Mouse (Mus musculus): ENCODE results near the gene Dnajc3. TPM values are rescaled to one million over a fixed set of nuclear protein-coding genes. Genes with fewer than 3 reads are reported as not detected.

The Dnajc3 gene
- polyA plus RNA-seq, 1 experiment from 2014 or later, result 21.9 TPM

DNA sequence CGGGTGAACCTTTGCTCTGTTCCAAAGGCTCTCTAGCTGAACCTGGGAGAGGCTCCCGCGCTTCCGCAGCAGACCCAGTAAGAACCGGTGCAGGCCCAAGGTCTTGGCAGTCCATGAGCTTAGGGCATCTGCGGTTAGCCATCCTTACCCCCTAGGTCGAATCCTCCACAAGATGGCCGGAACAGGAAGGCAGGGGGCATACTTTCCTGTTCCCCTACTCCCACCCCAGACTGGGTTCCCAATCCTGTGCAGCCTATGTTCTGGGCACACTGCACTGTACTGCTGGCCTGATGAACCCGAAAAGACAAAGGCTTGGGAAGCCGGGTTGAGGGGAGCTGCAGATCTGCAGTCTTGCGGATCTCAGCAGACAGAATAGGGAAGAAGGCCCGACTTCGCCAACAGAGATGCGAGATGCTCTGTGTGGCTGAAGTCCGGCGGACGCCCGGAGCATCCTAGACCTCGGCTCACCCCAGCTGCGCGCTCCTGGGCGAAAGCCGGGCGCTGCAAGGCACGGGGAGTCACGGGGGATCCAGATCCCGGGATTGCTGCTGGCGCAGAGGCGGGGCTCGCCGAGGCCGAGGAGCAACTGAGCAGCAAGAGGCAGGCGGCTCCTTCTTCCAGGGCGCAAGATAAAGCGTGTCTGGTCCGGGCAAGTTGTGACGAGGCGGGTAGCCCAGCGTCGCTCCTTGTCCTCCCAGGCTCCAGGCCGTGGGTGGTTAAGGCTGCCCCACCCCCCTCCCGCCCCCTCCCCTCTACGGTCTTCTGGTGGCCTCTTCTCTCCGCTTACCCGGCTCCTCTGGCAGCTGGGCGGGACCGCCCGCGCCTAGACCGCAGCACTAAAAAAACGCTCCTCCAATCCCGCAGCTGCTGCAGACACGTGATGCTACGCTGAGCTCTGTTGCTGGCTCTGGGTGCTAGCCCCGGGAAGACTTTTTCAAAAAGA, 12.8 kb upstream of the Dnajc3 start, which contains the start of gene Dzip1:
Gene Dzip1 (minus strand): TSS at position 788 of the 943 bp plus-strand sequence.
- no peaks in the 10 kb centered on the region; the same call in 1 of the 2 replicates for H3K27me3 ChIP-seq (ENCODE audit: control insufficient read depth, insufficient read depth, low read length)
- ATAC-seq (ENCODE audit: low FRiP score, low TSS enrichment) (peak; percentile 93), DNase-seq (peak; percentile 91)
- under 1% methylated on average over 55 of the region's 55 CpGs for WGBS
- peak within 1 kb of the TSS; percentile 74 for H3K4me3 ChIP-seq (replicated peaks; ENCODE audit: low read depth, low read length)
- peak within 1 kb of the TSS; percentile 94 for H3K4me2 ChIP-seq (ENCODE audit: low read length)
- peak within 1 kb of the TSS; percentile 82 for H3K9ac ChIP-seq (replicated peaks; ENCODE audit: low read length)
- peak within 1 kb of the TSS; percentile 95 for H3K27ac ChIP-seq (replicated peaks; ENCODE audit: low read depth, low read length)
- H3K36me3 ChIP-seq (ENCODE audit: control insufficient read depth, insufficient read depth, low read length), result peaks cover 13% of the 10 kb centered on the region
- H3K9me3 ChIP-seq (ENCODE audit: control insufficient read depth, low read length), result no peaks in the 10 kb centered on the region
- H3K4me1 ChIP-seq (ENCODE audit: control insufficient read depth, insufficient read depth, low read length), result peaks cover 38% of the 10 kb centered on the region

DNA sequence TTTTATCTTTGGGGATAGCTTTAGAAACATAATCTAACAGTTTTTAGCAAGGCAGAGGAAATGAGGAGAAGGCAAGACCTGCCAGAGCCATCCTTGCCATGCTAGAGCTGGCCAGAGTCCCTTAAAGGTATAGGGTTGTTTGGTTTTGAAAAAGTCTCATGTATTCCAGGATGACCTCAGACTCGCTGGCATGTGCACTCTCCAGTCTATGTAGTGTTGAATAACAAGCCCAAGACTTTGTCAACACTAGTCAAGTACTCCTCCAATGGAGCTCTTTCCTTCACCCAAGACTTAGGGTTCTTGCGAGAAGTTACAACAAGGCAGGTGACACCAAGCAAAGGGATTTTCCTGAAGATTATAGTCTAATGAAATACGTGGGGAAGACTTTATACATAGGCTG, 9.2 kb upstream of the Dnajc3 start:
- no peak for ATAC-seq (ENCODE audit: low FRiP score, low TSS enrichment)
- no peaks in the 10 kb centered on the region for H3K36me3 ChIP-seq (ENCODE audit: control insufficient read depth, insufficient read depth, low read length)
- H3K27ac ChIP-seq (replicated peaks; ENCODE audit: low read depth, low read length), result no peak overlapping the region
- no peak overlapping the region for H3K9ac ChIP-seq (replicated peaks; ENCODE audit: low read length)
- H3K4me1 ChIP-seq (ENCODE audit: control insufficient read depth, insufficient read depth, low read length), result peaks cover 8% of the 10 kb centered on the region; the same call in 1 of the 2 replicates
- DNase-seq, result no peak
- no peaks in the 10 kb centered on the region for H3K27me3 ChIP-seq (ENCODE audit: control insufficient read depth, insufficient read depth, low read length)
- no peak overlapping the region for H3K4me2 ChIP-seq (ENCODE audit: low read length)
- H3K4me3 ChIP-seq (replicated peaks; ENCODE audit: low read depth, low read length), result no peak overlapping the region
- no peaks in the 10 kb centered on the region for H3K9me3 ChIP-seq (ENCODE audit: control insufficient read depth, low read length)
- 82% methylated on average over 3 of the region's 3 CpGs for WGBS

DNA sequence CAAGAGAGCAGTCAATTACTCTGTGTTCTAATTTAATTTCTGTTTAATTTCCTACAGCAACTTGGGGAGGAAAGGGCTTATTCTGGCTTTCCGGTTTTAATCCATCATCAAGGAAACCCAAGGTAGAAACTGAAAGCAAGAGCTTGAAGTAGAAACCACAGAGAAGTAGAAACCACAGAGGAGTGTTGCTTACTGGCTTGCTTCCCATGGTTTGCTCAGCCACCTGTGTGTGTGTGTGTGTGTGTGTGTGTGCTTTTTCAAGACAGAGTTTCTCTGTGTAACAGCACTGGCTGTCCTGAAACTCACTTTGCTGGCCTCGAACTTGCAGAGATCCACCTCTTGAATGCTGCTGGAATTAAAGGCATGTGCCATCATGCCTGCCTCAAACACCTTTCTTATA, 8.0 kb upstream of the Dnajc3 start:
- Histone ChIP-seq H3K9me3 (ENCODE audit: control insufficient read depth, low read length) (no peaks in the 10 kb centered on the region), H3K27me3 (ENCODE audit: control insufficient read depth, insufficient read depth, low read length) (no peaks in the 10 kb centered on the region), H3K4me1 (ENCODE audit: control insufficient read depth, insufficient read depth, low read length) (no peaks in the 10 kb centered on the region), H3K36me3 (ENCODE audit: control insufficient read depth, insufficient read depth, low read length) (no peaks in the 10 kb centered on the region), H3K4me2 (ENCODE audit: low read length) (no peak overlapping the region), H3K27ac (replicated peaks; ENCODE audit: low read depth, low read length) (no peak overlapping the region), H3K4me3 (replicated peaks; ENCODE audit: low read depth, low read length) (no peak overlapping the region), H3K9ac (replicated peaks; ENCODE audit: low read length) (no peak overlapping the region)
- ATAC-seq (ENCODE audit: low FRiP score, low TSS enrichment) (no peak), DNase-seq (no peak)
- 86% methylated on average over 2 of the region's 2 CpGs for WGBS

DNA sequence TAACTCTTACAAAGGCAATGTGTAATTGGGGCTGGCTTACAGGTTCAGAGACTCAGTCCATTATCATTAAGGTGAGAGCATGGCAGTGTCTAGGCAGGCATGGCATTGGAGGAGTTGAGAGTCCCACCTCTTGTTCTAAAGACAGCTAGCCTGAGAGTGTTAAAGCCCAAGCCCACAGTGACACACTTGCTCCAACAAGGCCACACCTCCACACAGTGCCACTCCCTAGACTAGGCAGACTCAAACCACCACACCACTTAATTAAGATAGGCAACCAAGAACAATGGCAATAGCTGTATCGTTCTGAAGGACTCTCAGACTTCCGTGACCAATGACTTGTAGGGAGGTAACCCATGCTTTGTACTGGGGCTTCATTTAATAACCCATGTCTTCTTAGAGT, 7.0 kb upstream of the Dnajc3 start:
- no peak overlapping the region for H3K27ac ChIP-seq (replicated peaks; ENCODE audit: low read depth, low read length)
- ATAC-seq (ENCODE audit: low FRiP score, low TSS enrichment) (no peak), DNase-seq (no peak)
- H3K27me3 ChIP-seq (ENCODE audit: control insufficient read depth, insufficient read depth, low read length), result no peaks in the 10 kb centered on the region
- no peak overlapping the region for H3K9ac ChIP-seq (replicated peaks; ENCODE audit: low read length)
- no peaks in the 10 kb centered on the region for H3K9me3 ChIP-seq (ENCODE audit: control insufficient read depth, low read length)
- H3K4me1 ChIP-seq (ENCODE audit: control insufficient read depth, insufficient read depth, low read length), result no peaks in the 10 kb centered on the region
- no peaks in the 10 kb centered on the region for H3K36me3 ChIP-seq (ENCODE audit: control insufficient read depth, insufficient read depth, low read length)
- no peak overlapping the region for H3K4me3 ChIP-seq (replicated peaks; ENCODE audit: low read depth, low read length)
- WGBS, result 71% methylated on average over 2 of the region's 2 CpGs
- no peak overlapping the region for H3K4me2 ChIP-seq (ENCODE audit: low read length)

DNA sequence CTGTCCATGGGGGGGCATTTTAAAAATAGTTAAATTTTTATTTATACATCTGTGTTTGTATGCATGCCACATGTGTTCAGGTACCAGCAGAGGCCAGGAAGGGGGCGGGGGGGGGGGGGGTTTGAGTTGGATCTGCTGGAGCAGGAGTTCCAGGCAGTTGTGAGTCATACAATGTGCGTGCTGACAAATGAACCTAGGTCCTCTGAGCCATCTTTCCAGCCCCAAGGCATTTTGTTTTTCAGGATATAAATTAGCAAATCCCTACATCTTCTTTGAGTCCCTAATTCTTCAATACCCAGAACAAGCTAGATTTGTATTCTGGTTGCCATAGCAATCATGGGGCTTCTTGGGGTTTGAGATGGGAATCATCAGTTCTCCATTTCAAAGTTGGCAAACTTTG, 6.6 kb upstream of the Dnajc3 start:
- H3K27ac ChIP-seq (replicated peaks; ENCODE audit: low read depth, low read length), result no peak overlapping the region
- H3K9ac ChIP-seq (replicated peaks; ENCODE audit: low read length), result no peak overlapping the region
- no peak overlapping the region for H3K4me3 ChIP-seq (replicated peaks; ENCODE audit: low read depth, low read length)
- H3K4me2 ChIP-seq (ENCODE audit: low read length), result no peak overlapping the region
- no peaks in the 10 kb centered on the region for H3K9me3 ChIP-seq (ENCODE audit: control insufficient read depth, low read length)
- ATAC-seq (ENCODE audit: low FRiP score, low TSS enrichment) (no peak), DNase-seq (no peak)
- WGBS, result 76% methylated on average over 2 of the region's 2 CpGs
- no peaks in the 10 kb centered on the region for H3K27me3 ChIP-seq (ENCODE audit: control insufficient read depth, insufficient read depth, low read length)
- no peaks in the 10 kb centered on the region for H3K36me3 ChIP-seq (ENCODE audit: control insufficient read depth, insufficient read depth, low read length)
- no peaks in the 10 kb centered on the region for H3K4me1 ChIP-seq (ENCODE audit: control insufficient read depth, insufficient read depth, low read length)

- Histone ChIP-seq H3K9ac (replicated peaks; ENCODE audit: low read length) (no peak overlapping the region), H3K4me1 (ENCODE audit: control insufficient read depth, insufficient read depth, low read length) (peaks cover 5% of the 10 kb centered on the region; the same call in 1 of the 2 replicates), H3K9me3 (ENCODE audit: control insufficient read depth, low read length) (no peaks in the 10 kb centered on the region), H3K27me3 (ENCODE audit: control insufficient read depth, insufficient read depth, low read length) (no peaks in the 10 kb centered on the region), H3K4me3 (replicated peaks; ENCODE audit: low read depth, low read length) (no peak overlapping the region), H3K36me3 (ENCODE audit: control insufficient read depth, insufficient read depth, low read length) (no peaks in the 10 kb centered on the region), H3K27ac (replicated peaks; ENCODE audit: low read depth, low read length) (no peak overlapping the region), H3K4me2 (ENCODE audit: low read length) (no peak overlapping the region)
- 75% methylated on average over 8 of the region's 8 CpGs for WGBS
- DNase-seq (no peak), ATAC-seq (ENCODE audit: low FRiP score, low TSS enrichment) (no peak)
These were observed 4.8 kb upstream of the Dnajc3 start for GRCm38 (mm10) chr14:118932956-118933355.

- ATAC-seq (ENCODE audit: low FRiP score, low TSS enrichment) (no peak), DNase-seq (no peak)
- no peaks in the 10 kb centered on the region for H3K36me3 ChIP-seq (ENCODE audit: control insufficient read depth, insufficient read depth, low read length)
- H3K4me3 ChIP-seq (replicated peaks; ENCODE audit: low read depth, low read length), result no peak overlapping the region
- H3K4me1 ChIP-seq (ENCODE audit: control insufficient read depth, insufficient read depth, low read length), result peaks cover 16% of the 10 kb centered on the region
- no peak overlapping the region for H3K9ac ChIP-seq (replicated peaks; ENCODE audit: low read length)
- H3K27me3 ChIP-seq (ENCODE audit: control insufficient read depth, insufficient read depth, low read length), result no peaks in the 10 kb centered on the region
- no peak overlapping the region for H3K4me2 ChIP-seq (ENCODE audit: low read length)
- 89% methylated on average over 9 of the region's 9 CpGs for WGBS
- no peak overlapping the region for H3K27ac ChIP-seq (replicated peaks; ENCODE audit: low read depth, low read length)
- no peaks in the 10 kb centered on the region for H3K9me3 ChIP-seq (ENCODE audit: control insufficient read depth, low read length)
These were observed 3.1 kb upstream of the Dnajc3 start for GRCm38 (mm10) chr14:118934686-118935085.

GRCm38 (mm10) chr14:118936236-118936635, 1.5 kb upstream of the Dnajc3 start:
- Histone ChIP-seq H3K27ac (replicated peaks; ENCODE audit: low read depth, low read length) (no peak overlapping the region), H3K4me3 (replicated peaks; ENCODE audit: low read depth, low read length) (no peak overlapping the region), H3K27me3 (ENCODE audit: control insufficient read depth, insufficient read depth, low read length) (no peaks in the 10 kb centered on the region), H3K9me3 (ENCODE audit: control insufficient read depth, low read length) (no peaks in the 10 kb centered on the region), H3K36me3 (ENCODE audit: control insufficient read depth, insufficient read depth, low read length) (no peaks in the 10 kb centered on the region), H3K9ac (replicated peaks; ENCODE audit: low read length) (no peak overlapping the region), H3K4me2 (ENCODE audit: low read length) (no peak overlapping the region), H3K4me1 (ENCODE audit: control insufficient read depth, insufficient read depth, low read length) (peaks cover 16% of the 10 kb centered on the region)
- WGBS, result 52% methylated on average over 3 of the region's 3 CpGs
- DNase-seq (no peak), ATAC-seq (ENCODE audit: low FRiP score, low TSS enrichment) (no peak)

GRCm38 (mm10) chr14:118936952-118937351, 824 bp upstream of the Dnajc3 start:
- H3K4me3 ChIP-seq (replicated peaks; ENCODE audit: low read depth, low read length), result peak overlapping the region; percentile 99
- H3K36me3 ChIP-seq (ENCODE audit: control insufficient read depth, insufficient read depth, low read length), result no peaks in the 10 kb centered on the region
- H3K27ac ChIP-seq (replicated peaks; ENCODE audit: low read depth, low read length), result peak overlapping the region; percentile 84; the same call in 1 of the 2 replicates
- no peaks in the 10 kb centered on the region for H3K9me3 ChIP-seq (ENCODE audit: control insufficient read depth, low read length)
- peak overlapping the region; percentile 53 for H3K9ac ChIP-seq (replicated peaks; ENCODE audit: low read length)
- H3K27me3 ChIP-seq (ENCODE audit: control insufficient read depth, insufficient read depth, low read length), result no peaks in the 10 kb centered on the region
- H3K4me1 ChIP-seq (ENCODE audit: control insufficient read depth, insufficient read depth, low read length), result peaks cover 16% of the 10 kb centered on the region
- ATAC-seq (ENCODE audit: low FRiP score, low TSS enrichment) (no peak), DNase-seq (no peak)
- 39% methylated on average over 4 of the region's 4 CpGs for WGBS
- H3K4me2 ChIP-seq (ENCODE audit: low read length), result peak overlapping the region; percentile 61

All from midbrain, embryonic 14.5 days (tissue).